Mouse (Mus musculus) hindbrain, postnatal 0 days (tissue): ENCODE measurements at regions not wholly inside any gene's neighbourhood (a gene's known extent, or its start where the extent isn't known, plus 50 kb on each side); places are given as distances from the start of the nearest gene placed in this dataset.

Experiments used
- ATAC-seq: fragments of 200-750 bp; cut with Nextera tagmentation; 2 replicates; pipeline ENCODE4 v1.8.0; 2017; ENCODE audit warnings: mild to moderate bottlenecking, moderate TSS enrichment, moderate library complexity
- DNase-seq: peaks from one replicate; pipeline ENCODE4 v3.0.0-alpha.2; 2015; ENCODE audit warnings: low spot score
- H3K27ac ChIP-seq: fragments of 300-500 bp; sonication (generic); 2 replicates; pipeline ENCODE4 v1.5.1; 2014; ENCODE audit warnings: mild to moderate bottlenecking
- H3K27me3 ChIP-seq: fragments of 300-500 bp; sonication (generic); 2 replicates; pipeline ENCODE4 v1.6.1; 2014; ENCODE audit warnings: low read length, mixed read lengths; ENCODE audit not compliant: insufficient read depth
- H3K36me3 ChIP-seq: fragments of 300-500 bp; sonication (generic); 2 replicates; pipeline ENCODE4 v1.6.1; 2014; ENCODE audit warnings: low read length, mixed read lengths; ENCODE audit not compliant: insufficient read depth
- H3K4me1 ChIP-seq: fragments of 300-500 bp; sonication (generic); 2 replicates; pipeline ENCODE4 v1.6.1; 2014; ENCODE audit warnings: antibody characterized with exemption, low read length, mixed read lengths; ENCODE audit not compliant: insufficient read depth
- H3K4me2 ChIP-seq: fragments of 300-500 bp; sonication (generic); 2 replicates; pipeline ENCODE4 v1.6.1; 2014; ENCODE audit warnings: low read depth, mild to moderate bottlenecking, low read length, moderate library complexity, mixed read lengths
- H3K4me3 ChIP-seq: fragments of 300-500 bp; sonication (generic); 2 replicates; pipeline ENCODE4 v1.5.1; 2014; ENCODE audit warnings: low read length
- H3K9ac ChIP-seq: fragments of 300-500 bp; sonication (generic); replicated peaks from 2 replicates; pipeline ENCODE4 v1.6.1; 2014; ENCODE audit warnings: mild to moderate bottlenecking, low read length, moderate library complexity, mixed read lengths
- H3K9me3 ChIP-seq: fragments of 300-500 bp; sonication (generic); 2 replicates; pipeline ENCODE4 v1.6.1; 2016; ENCODE audit warnings: low read length, mixed read lengths
- CTCF ChIP-seq: IDR thresholded peaks from 2 replicates; pipeline ENCODE4 v1.5.1; 2016; ENCODE audit warnings: antibody characterized with exemption, control low read depth, low read depth
- WGBS: fragments of 180-500 bp; shearing (Covaris S2); extraction: QIAGEN DNeasy Blood & Tissue Kit; methylation state at CpG from one replicate; pipeline ENCODE4 v1.1.7; 2014; 5-methylcytosine and 5-hydroxymethylcytosine counted together

- no peak overlapping the region for H3K4me2 ChIP-seq
- no peak overlapping the region for H3K9ac ChIP-seq
- no peak for ATAC-seq
- TF ChIP-seq CTCF: no peak
- H3K36me3 ChIP-seq: no peaks in the 10 kb centered on the region
- H3K27ac ChIP-seq: no peak overlapping the region
- H3K9me3 ChIP-seq: no peaks in the 10 kb centered on the region
- DNase-seq: peak; percentile 5
- H3K4me1 ChIP-seq: no peaks in the 10 kb centered on the region
- H3K4me3 ChIP-seq: no peak overlapping the region
- H3K27me3 ChIP-seq: no peaks in the 10 kb centered on the region
Observed at GRCm38 (mm10) chr1:12025791-12026190, 611.9 kb downstream of the A830018L16Rik start.

DNA sequence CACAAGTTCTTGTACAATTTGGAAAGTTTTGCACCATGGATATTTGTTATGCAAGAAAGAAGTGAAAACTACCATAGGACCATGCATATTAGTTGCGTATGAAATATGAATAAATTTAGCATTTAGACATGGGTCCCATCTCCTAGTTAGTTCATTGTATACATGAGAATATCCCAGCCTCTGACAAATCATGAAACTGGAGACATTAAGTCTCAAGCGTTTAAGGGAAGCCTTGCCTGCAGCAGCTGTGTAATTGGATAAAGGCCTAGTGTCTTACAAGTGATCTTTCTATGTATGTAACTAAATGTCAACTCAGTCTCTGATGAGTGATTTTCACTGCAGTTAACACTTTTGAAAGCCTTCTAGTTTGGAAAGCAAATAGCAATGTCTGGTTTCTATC lies 613.5 kb downstream of the A830018L16Rik start:
- 77% methylated on average over 2 of the region's 2 CpGs for WGBS

DNA sequence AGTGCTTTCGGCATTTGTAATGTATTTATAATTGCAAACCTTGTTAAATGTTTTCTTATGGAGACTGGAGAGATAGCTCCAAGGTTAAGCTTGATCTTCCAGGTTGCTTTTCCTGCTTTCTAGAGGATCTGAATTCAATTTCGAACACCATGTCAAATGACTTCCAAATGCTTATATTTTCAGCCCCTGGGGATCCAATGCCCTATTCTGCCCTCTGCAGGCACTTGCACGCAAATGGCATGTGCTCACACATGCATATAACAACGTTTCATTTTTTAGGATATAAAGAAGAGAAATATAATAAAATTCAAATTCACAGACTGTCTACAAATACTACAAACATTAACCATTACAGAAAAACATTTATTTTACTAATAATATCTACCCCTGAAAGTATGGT lies 614.2 kb downstream of the A830018L16Rik start:
- 83% methylated on average over 4 of the region's 4 CpGs for WGBS
- ATAC-seq (no peak), DNase-seq (no peak)
- no peaks in the 10 kb centered on the region for H3K27me3 ChIP-seq
- no peak for TF ChIP-seq CTCF
- no peak overlapping the region for H3K4me2 ChIP-seq
- no peak overlapping the region for H3K27ac ChIP-seq
- no peaks in the 10 kb centered on the region for H3K4me1 ChIP-seq
- no peaks in the 10 kb centered on the region for H3K36me3 ChIP-seq
- no peak overlapping the region for H3K4me3 ChIP-seq
- H3K9ac ChIP-seq: no peak overlapping the region
- no peaks in the 10 kb centered on the region for H3K9me3 ChIP-seq

More for the DNA sequence above, 613.5 kb downstream of the A830018L16Rik start:
- no peak for TF ChIP-seq CTCF
- H3K9me3 ChIP-seq: no peaks in the 10 kb centered on the region
- ATAC-seq: no peak
- H3K4me3 ChIP-seq: no peak overlapping the region
- no peaks in the 10 kb centered on the region for H3K36me3 ChIP-seq
- no peak overlapping the region for H3K27ac ChIP-seq
- DNase-seq: peak; percentile 9
- no peaks in the 10 kb centered on the region for H3K4me1 ChIP-seq
- no peak overlapping the region for H3K4me2 ChIP-seq
- no peak overlapping the region for H3K9ac ChIP-seq
- H3K27me3 ChIP-seq: no peaks in the 10 kb centered on the region

GRCm38 (mm10) chr1:12051931-12052482 lies 638.1 kb downstream of the A830018L16Rik start:
- Histone ChIP-seq H3K9me3 (no peaks in the 10 kb centered on the region), H3K27ac (no peak overlapping the region), H3K4me1 (0 out of 2 replicates have a peak, but pooled peaks cover 4% of the 10 kb centered on the region), H3K4me3 (no peak overlapping the region), H3K9ac (no peak overlapping the region), H3K27me3 (no peaks in the 10 kb centered on the region), H3K36me3 (no peaks in the 10 kb centered on the region), H3K4me2 (no peak overlapping the region)
- 78% methylated on average over 8 of the region's 8 CpGs for WGBS
- DNase-seq: no peak
- no peak for ATAC-seq
- TF ChIP-seq CTCF: no peak

DNA sequence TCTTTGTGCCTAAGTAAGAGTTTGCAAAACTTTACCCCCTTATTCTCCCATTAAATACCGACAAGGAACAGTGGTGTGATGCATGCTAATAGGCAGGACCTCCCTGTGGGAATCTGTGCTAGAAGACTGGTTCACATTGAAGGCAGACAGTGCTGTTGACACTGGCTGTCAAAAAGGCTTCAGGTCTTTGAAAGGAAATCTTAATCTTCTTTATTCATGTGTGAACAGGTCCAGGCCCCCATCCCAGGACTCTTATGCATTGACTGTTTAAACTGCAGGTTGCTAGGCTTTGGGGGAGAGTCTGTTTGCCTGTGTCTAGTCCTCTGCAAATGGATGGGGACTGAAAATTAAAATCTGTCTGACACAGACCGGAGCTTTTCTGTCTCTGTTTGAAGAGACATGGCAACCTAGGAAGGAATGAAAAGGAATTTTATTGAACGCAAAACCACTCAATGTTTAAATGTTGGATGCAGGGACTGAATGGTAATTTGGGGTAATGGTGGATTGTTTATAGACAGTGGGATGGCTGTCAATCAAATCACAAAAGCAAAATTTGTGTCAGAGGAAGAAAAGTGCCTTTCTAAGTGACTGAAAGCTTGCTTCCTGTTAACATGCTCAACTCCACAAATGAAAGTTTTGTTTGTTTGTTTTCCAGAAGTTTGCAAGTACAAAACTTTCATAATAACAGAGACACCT lies 642.1 kb downstream of the A830018L16Rik start:
- 12% methylated on average over 3 of the region's 3 CpGs for WGBS
- no peak overlapping the region for H3K4me2 ChIP-seq
- ATAC-seq (peak; percentile 94), DNase-seq (peak; percentile 60)
- H3K4me1 ChIP-seq: 0 out of 2 replicates have a peak, but pooled peaks cover 4% of the 10 kb centered on the region
- no peak overlapping the region for H3K4me3 ChIP-seq
- no peak overlapping the region for H3K9ac ChIP-seq
- TF ChIP-seq CTCF: no peak
- H3K27ac ChIP-seq: no peak overlapping the region
- no peaks in the 10 kb centered on the region for H3K9me3 ChIP-seq
- H3K36me3 ChIP-seq: no peaks in the 10 kb centered on the region
- H3K27me3 ChIP-seq: no peaks in the 10 kb centered on the region

DNA sequence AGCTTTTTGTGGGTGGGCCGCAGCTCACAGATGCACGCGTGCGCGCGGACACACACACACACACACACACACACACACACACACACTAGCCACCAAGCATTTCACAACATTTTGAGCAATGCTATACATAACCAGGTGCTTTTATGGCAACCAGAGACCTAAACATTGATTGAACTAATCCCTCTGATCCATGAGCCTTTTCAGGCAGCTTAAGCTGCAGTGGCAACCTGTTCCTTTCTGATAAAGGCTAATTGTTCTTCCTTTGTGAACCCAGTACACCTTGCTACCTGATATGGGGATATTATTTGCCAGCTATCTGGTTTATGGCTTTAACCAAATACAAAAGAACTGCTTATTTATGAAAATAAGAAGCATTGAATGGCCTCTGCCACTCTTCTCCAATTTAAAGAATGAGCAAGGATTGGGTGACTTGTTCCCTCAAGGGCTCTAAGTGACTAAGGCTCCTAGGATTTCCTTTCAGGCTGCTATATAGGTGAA lies 651.2 kb downstream of the A830018L16Rik start:
- DNase-seq (no peak), ATAC-seq (no peak)
- no peak overlapping the region for H3K4me2 ChIP-seq
- H3K4me3 ChIP-seq: no peak overlapping the region
- no peaks in the 10 kb centered on the region for H3K36me3 ChIP-seq
- H3K27me3 ChIP-seq: no peaks in the 10 kb centered on the region
- no peak overlapping the region for H3K27ac ChIP-seq
- no peak overlapping the region for H3K9ac ChIP-seq
- TF ChIP-seq CTCF: no peak
- H3K4me1 ChIP-seq: no peaks in the 10 kb centered on the region
- H3K9me3 ChIP-seq: no peaks in the 10 kb centered on the region
- WGBS: 100% methylated on average over 6 of the region's 6 CpGs
